Mouse (Mus musculus): ENCODE data around the gene Osr1.

Osr1 gene

GRCm38 (mm10) chr12:9569971-9570370, at the start of gene Osr1:
Gene Osr1, plus strand, starts transcription at chr12:9570116.
- no peak for DNase-seq (ENCODE audit: low read depth in 1 of 2, low spot score in 2 of 2)

DNA sequence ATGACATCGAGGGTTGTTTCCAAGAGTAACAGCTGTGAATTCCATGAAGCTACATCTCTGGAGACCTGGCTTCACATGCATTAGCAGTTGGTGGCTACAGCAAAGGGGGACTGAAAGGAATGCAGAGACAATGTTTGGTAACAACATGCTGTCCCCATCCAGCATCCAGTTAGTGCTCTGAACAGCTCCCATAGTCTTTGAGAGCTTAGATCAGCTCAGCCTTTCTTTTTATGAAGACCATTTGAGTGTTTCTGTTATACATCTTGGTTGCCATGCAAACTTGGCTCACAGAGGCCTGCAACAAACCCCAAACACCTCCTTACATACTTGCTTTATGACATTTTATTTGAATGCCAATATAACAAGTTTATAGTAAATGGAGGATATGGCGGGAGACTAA, 19.6 kb upstream of the Osr1 start:
- no peak for DNase-seq (ENCODE audit: low read depth in 1 of 2, low spot score in 2 of 2)

DNA sequence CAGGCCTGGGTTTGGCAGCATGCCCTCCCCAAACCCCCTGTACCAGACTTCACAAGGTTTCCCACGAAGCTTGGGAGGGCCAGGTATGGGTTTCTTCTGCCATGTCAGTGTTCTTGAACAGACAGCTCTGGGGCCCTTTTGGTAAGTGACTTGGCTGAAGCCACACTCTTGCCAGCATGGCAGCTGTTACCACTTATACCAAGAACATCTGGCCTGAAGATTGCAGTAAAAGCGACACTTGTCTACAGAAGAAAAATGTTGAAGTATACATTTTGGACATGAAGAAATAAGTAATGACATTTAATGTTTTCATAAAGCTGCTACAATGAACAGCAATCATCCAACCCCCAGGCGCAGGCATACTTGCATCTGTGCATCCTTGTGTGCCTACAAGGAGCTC, 5.0 kb upstream of the Osr1 start:
- no peak for DNase-seq (ENCODE audit: low read depth in 1 of 2, low spot score in 2 of 2)

DNA sequence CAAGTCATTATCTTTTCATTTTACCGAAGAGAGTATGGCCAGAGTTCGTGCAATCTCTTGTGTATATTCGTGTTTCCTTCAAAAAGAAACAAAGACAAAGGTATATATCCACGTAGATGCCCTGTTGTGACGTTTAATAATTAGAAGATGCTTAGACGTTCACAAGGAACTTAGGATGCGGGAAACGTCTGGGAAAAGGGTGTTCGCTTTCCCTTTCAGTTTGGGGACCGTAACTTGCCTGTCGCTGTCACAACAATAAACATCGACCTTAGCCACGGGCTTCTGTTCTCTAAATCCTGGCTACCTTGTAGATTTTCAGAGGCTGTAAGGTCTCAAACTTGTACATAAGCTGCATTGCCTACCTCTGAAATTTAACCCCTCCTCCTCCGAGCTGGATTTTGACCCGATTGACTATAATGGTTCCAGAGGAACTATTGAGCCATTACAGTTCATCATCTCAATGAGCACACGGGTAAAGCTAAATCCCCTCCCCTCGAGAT, 630 bp downstream of the Osr1 start:
- no peak for DNase-seq (ENCODE audit: low read depth in 1 of 2, low spot score in 2 of 2)

DNA sequence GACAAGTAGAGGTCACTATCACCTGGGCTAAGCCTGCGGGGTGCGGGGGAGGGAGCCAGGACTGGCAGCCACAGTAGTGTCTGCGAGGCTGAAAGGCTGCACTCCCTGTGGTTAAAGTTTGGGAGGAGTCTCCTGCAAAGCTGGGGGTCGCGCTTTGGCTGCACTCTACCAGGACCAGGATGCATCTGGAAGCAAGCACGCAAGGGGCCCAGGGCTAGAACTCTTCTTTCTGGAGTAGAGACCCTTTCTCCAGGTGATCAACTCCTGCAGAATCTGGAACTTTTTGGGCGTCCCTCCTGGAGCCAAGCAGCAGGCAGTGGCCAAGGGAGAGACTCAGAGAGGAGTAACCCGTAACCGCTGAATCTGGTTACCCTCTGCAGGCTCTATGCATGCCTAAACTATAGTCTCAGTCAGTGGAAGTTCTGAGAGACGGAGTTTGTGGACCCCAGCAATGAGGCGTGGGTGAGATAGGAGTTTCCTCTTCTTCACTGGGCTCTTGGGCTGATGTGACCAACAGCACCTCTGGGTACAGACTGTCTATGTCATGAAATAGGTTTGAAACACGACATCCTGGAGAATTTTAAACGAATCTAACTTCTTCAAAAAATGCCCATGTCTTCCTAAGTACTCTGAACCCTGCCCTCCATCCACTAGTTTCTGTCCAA, 1.5 kb downstream of the Osr1 start:
- DNase-seq (ENCODE audit: low read depth in 1 of 2, low spot score in 2 of 2) = no peak

GRCm38 (mm10) chr12:9572022-9572421, 2.1 kb downstream of the Osr1 start:
- DNase-seq (ENCODE audit: low read depth in 1 of 2, low spot score in 2 of 2) = no peak

DNA sequence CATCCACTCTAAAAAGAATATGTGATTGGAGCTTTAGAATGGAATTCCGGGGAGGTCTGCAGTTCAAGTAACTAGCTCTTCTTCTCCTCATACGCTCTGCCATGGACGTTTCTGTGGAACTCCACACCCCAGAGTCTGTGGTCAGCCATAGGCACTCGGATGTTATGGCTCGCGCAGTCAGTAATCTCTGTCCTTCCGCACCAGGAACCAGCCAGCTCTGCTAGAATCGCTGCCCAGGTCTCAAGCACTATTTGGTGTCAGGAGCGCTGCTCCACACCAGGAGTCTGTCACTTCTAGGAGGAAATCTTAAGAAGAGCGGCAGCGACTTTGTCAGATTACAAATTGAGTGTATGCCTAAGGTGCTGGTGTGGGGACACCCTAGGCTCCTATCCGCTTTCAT, 3.8 kb downstream of the Osr1 start:
- no peak for DNase-seq (ENCODE audit: low read depth in 1 of 2, low spot score in 2 of 2)

GRCm38 (mm10) chr12:9574244-9574871, 4.4 kb downstream of the Osr1 start:
- no peak for DNase-seq (ENCODE audit: low read depth in 1 of 2, low spot score in 2 of 2)

DNA sequence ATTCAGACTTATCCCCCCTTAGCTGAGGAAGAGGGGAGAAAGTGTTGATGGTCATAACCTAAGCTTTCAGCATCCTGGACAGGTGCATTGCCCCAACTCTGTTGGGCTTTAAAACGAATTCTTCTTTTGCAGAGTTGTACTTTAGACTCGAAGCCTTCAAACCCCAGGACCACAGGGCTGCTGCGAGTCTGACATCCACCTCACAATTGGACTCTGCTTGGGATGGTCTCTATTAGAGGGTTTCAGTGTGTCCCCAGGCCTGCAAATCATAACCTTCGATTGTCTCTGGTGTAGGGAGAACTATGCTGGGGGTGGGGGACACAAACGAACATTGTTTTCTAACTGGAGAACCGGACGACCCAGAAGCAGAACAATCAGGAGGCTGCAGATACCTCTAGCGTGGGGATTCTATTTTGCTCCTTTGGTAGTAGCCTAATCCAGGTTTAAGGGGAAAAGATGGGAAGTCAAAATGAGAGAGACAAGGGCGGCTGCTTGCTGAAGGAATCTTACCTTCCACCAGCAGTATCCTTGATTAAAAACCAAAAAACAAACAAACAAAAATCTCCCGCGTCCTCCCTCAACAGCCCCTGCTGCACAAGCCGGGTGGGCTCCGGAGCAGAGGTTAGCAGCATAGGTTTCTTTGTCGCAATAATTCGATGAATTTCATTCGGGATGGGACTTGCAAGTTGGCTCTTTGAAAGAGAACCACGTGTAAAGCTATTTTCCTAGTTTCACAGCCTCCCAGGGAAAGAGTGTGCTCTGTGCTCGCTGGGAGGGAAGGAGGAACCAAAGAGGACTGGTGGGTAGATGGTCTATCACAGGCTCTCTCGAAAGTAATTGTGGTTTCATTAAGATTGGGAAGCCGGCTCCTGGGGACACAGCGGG, 5.5 kb downstream of the Osr1 start:
- DNase-seq (ENCODE audit: low read depth in 1 of 2, low spot score in 2 of 2) = no peak

DNA sequence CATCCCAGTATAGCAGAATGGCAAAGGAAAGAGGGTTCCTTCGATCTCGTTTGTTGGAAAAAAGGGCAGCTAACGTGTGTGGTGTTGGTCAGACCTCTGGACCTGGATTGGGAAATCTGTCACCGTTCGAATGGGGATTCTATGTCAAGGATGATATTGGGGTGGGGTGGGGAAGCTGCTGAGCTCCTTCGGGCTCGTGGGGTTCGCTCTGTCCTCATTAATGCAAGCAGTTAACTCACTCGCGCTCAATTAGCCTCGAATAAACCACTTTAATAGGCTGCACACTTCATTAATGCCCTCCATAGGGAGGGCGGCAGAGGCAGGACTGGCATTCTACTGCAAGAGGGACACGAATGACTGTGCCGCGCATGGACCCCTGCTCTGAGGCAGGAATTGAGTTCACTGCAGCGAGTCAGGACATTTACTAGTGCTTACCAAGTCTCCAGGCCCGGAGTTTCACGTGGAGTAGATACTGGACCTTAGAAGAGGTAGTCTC, 6.2 kb downstream of the Osr1 start:
- DNase-seq (ENCODE audit: low read depth in 1 of 2, low spot score in 2 of 2) = no peak

- DNase-seq (ENCODE audit: low read depth in 1 of 2, low spot score in 2 of 2) = no peak
Measured at GRCm38 (mm10) chr12:9577610-9578009, 7.7 kb downstream of the Osr1 start.

DNA sequence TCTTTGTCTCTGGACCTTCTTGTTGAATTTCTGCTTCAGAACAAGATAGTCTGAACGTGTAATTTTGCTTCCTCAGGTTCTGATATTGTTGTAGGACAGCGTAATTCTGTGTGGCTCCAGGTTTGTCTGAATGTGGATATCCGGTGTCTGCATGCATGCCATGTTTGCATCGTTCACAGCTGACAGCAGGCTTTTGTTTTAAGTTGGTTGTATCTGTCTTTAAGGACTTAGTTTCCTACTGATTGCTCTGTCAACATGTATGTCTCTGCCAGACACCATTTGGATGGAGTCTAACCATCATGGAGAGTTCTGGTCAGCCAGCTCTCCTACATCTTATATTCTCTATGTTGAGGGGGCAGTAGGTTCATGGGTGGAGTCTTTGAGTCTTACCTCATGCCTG, 8.7 kb downstream of the Osr1 start:
- DNase-seq (ENCODE audit: low read depth in 1 of 2, low spot score in 2 of 2) = no peak

DNA sequence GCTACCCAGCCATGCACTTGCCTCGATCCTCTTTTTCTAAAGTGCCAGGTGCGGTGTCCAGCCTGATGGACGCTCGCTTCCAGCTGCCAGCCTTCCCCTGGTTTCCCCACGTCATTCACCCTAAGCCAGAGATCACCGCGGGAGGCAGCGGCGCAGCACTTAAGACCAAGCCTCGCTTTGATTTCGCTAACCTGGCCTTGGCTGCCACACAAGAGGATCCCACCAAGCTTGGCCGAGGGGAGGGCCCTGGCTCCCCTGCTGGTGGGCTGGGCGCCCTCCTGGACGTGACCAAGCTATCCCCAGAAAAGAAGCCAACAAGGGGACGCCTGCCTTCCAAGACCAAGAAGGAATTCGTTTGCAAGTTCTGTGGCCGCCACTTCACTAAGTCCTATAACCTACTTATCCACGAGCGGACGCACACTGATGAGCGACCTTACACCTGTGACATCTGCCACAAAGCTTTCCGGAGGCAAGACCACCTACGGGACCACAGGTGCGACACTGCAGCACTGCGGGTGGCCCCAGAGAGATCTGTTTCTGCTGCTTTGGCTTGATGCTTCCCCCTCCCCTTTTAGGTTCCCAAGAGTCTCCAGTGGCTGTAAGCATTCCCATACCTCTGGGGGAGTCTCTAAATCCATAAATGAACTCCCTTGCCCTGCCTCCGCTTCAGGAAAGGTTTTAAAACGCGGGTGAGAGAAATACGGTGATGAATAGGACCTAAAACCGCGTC, 9.6 kb downstream of the Osr1 start:
- DNase-seq (ENCODE audit: low read depth in 1 of 2, low spot score in 2 of 2) = no peak

GRCm38 (mm10) chr12:9580041-9580905, 10.4 kb downstream of the Osr1 start:
- DNase-seq (ENCODE audit: low read depth in 1 of 2, low spot score in 2 of 2) = no peak

DNA sequence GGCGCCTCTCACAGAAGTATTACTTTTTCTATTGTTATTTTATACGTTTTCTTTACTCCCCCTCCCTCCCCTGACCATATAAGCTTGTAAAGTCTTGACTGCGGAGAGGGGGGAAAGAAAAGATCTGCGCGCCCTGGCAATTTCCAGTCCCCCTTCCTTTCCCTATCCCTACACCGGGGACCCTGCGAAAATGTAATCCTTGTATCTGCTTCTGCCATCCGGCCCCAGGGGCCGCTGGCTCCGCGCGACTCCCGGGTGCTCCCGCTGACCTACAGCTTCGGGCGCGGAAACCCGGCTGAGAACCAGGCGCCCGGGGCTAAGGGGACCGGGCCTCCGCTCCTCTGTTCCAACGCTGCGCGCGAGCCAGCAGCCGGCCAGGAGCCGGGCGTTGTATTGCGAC, 11.1 kb downstream of the Osr1 start:
- no peak for DNase-seq (ENCODE audit: low read depth in 1 of 2, low spot score in 2 of 2)

DNA sequence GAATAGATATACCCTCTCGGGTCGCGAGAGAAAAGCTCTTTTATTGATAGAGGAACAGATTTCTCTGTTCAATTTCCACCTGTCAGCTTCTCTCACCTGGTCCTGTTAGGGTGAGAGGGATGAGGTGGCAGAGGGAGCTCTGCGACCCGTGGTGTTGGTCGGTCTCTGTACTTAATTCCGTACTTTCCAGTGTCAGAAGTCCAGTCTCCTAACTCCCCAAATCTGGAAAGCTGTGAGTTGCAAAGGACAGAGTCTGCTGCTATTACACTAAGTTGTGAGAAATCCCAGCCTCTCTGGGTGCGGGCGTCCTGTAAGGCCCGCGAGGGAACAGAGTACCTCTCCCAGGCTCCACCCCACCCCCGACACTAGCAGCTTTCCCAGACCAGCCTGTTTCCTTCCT, 11.6 kb downstream of the Osr1 start:
- no peak for DNase-seq (ENCODE audit: low read depth in 1 of 2, low spot score in 2 of 2)

DNA sequence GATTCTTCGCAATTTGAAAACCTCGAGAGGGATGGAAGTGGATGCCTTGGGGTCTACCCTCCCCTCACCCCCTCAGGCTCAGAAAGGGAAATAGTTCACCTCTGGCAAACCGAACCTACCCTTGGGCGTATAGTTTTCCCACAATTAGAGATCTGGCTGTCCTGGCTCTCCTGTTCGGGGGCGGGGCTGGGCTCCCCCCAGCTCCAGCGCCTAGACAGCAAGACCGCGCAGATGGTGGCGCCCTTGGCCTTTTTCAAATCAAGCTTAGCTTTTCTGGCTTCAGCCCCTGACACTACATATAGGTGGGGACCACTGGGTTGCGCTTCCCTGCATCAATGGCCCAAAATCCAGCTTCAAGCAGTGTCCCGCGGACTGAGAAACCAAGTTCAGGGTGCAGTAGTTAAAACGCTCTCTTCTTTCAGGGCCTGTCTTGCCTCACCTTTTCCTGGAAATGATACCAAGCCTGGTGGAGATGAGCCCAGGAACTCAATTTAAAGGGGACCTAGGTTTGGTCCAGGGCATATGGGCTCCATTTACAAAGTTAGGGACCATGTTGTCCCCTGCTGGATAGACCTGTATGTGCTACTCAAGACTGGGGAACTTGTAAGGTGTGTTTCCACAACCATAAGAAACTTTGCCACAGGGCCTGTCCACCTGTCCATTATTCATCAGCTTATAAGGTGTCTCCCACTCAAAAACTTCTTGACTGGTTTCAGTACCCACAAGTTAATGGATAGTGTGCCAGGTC, 12.5 kb downstream of the Osr1 start:
- no peak for DNase-seq (ENCODE audit: low read depth in 1 of 2, low spot score in 2 of 2)

DNA sequence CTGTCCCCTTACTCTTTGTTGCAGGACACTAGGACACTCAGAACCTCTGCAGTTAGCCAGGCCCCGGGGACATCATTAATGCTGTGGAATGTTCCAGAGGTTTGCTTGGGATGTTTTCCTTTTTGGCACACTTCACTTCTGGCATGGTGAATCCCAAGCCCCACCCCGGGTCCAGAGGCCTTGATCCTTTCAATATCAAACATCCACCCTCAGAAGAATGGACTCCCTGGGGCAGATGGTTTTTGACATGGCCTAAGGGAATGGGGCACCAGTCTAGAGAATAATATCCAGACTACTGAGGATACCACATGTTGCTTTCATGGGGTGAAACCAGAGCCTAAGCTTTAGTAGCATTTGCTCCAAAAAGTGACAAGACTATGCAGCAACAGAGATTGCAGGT, 13.5 kb downstream of the Osr1 start:
- DNase-seq (ENCODE audit: low read depth in 1 of 2, low spot score in 2 of 2) = no peak

DNA sequence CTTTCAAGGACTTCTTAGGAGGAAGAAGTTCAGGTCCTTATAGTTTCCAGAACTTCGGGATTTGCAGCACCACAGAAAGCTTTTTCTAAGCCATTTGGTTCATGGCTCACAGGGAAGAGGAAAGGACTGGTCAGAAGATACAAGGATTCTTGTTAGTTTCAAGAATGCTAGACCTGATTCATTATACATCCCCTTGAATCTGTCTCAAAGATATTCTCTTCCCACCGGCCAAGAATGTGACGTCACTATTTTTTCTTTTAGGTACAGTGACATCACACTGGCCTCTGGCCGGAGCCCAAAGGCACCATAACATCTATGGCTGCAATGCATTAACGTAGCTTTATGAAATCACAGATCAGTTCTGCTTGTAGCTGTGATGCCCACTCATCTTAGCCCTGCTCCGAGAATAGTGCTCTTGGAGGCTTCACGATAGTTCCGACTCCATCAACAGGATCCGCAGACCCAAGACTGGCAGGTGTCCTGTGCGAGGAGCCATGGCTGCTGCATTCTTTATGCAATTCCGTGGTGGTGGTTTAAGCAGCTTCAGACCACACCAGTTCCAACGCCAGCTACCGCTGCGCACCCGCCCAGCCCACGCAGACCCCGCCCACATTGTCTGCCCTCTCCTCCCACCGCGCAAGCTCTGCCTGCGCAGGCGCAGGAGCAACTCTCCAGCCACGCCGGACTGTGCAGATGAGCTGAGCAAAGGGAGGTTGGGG, 14.6 kb downstream of the Osr1 start:
- DNase-seq (ENCODE audit: low read depth in 1 of 2, low spot score in 2 of 2) = no peak
